In genomic region chr1:158361964-158362291, GRCm38 (mm10) we compare ENCODE assay signal across 8 mouse cellular contexts. TPM values are rescaled to one million over a fixed set of nuclear protein-coding genes. Genes with fewer than 3 reads are reported as not detected.
A peak's percentile ranks its signal among the peaks of the same experiment; 100 is the strongest.
DNase-seq lines count a peak whose midpoint lies in the region; ATAC-seq and TF ChIP-seq lines count a peak whose summit lies in the region.

Gene Astn1 (plus strand): TSS chr1:158362273.

- no peaks in the 10 kb centered on the region for H3K27me3 ChIP-seq in cerebellum, adult 2 months (ENCODE audit: control insufficient read depth, insufficient read depth, low read length)
- peaks cover 29% of the 10 kb centered on the region for H3K27me3 ChIP-seq in lung, embryonic 15.5 days
- H3K27me3 ChIP-seq in stomach, embryonic 15.5 days (replicated peaks): peaks cover 19% of the 10 kb centered on the region; the same call in 1 of the 2 replicates

- H3K9ac ChIP-seq in lung, embryonic 15.5 days: no peak within 1 kb of the TSS
- H3K9ac ChIP-seq in stomach, embryonic 15.5 days: no peak within 1 kb of the TSS

- DNase-seq in cerebellum, adult 2 months: no peak
- DNase-seq in cerebellum, postnatal 10 days: no peak
- DNase-seq in lung, adult 18-20 months: no peak
- DNase-seq in left cerebral cortex, postnatal 36 days (ENCODE audit: low spot score in 2 of 2): no peak
- DNase-seq in Muller cell, postnatal 12 days (ENCODE audit: inconsistent ontology term): no peak
- DNase-seq in natural killer cell, adult 2 months (ENCODE audit: low spot score in 2 of 2): no peak

- no peak for TF ChIP-seq CTCF in cerebellum, adult 2 months (IDR thresholded peaks at IDR 0.05; ENCODE audit: borderline replicate concordance, insufficient read depth, low read depth, low read length)

- H3K27ac ChIP-seq in cerebellum, adult 2 months (ENCODE audit: insufficient read depth, low read length): peak within 1 kb of the TSS; percentile 72
- H3K27ac ChIP-seq in lung, embryonic 15.5 days: no peak within 1 kb of the TSS
- H3K27ac ChIP-seq in stomach, embryonic 15.5 days: no peak within 1 kb of the TSS

- H3K4me3 ChIP-seq in cerebellum, adult 2 months (replicated peaks; ENCODE audit: insufficient read depth, low read depth, low read length): peak within 1 kb of the TSS; percentile 85
- H3K4me3 ChIP-seq in lung, embryonic 15.5 days: peak within 1 kb of the TSS; percentile 25
- H3K4me3 ChIP-seq in stomach, embryonic 15.5 days (replicated peaks): peak within 1 kb of the TSS; percentile 36

- no peak for TF ChIP-seq POLR2A in cerebellum, adult 2 months (IDR thresholded peaks at IDR 0.05; ENCODE audit: borderline replicate concordance, insufficient read depth, low read length)

- ATAC-seq in lung, embryonic 15.5 days (ENCODE audit: borderline replicate concordance, extremely low read depth, low FRiP score, low TSS enrichment): no peak
- no peak for ATAC-seq in stomach, embryonic 15.5 days (ENCODE audit: insufficient read depth, low FRiP score, low read depth)

- 0% methylated on average over 2 of the region's 2 CpGs for WGBS in cerebellum, adult 2 months
- WGBS in lung, embryonic 15.5 days: 0% methylated on average over 2 of the region's 2 CpGs
- 3% methylated on average over 2 of the region's 2 CpGs for WGBS in stomach, embryonic 15.5 days

- no peaks in the 10 kb centered on the region for H3K36me3 ChIP-seq in lung, embryonic 15.5 days
- H3K36me3 ChIP-seq in stomach, embryonic 15.5 days: no peaks in the 10 kb centered on the region

- peaks cover 7% of the 10 kb centered on the region for H3K4me1 ChIP-seq in cerebellum, adult 2 months (ENCODE audit: control insufficient read depth, insufficient read depth, low read length)
- 0 out of 2 replicates have a peak, but pooled peaks cover 6% of the 10 kb centered on the region for H3K4me1 ChIP-seq in lung, embryonic 15.5 days
- no peaks in the 10 kb centered on the region for H3K4me1 ChIP-seq in stomach, embryonic 15.5 days

- peak within 1 kb of the TSS; percentile 56 for H3K4me2 ChIP-seq in lung, embryonic 15.5 days
- H3K4me2 ChIP-seq in stomach, embryonic 15.5 days: peak within 1 kb of the TSS; percentile 53

- intact Hi-C loops in left cerebral cortex, postnatal 36 days (cut with DNase I): no loop called here

- H3K9me3 ChIP-seq in lung, embryonic 15.5 days: no peaks in the 10 kb centered on the region
- no peaks in the 10 kb centered on the region for H3K9me3 ChIP-seq in stomach, embryonic 15.5 days

RNA-seq across cellular contexts. Expression of gene Astn1, which starts in this region (rescaled TPM):
- 31.2 and 32.2 TPM in 2 replicates for polyA plus RNA-seq in cerebellum, adult 2 months (2012; rRNA removed)
- 0.25 and 0.90 TPM in 2 replicates for polyA plus RNA-seq in lung, embryonic 15.5 days (2015; fragmentation: Nextera tagmentation; extraction: Ambion mirVana)
- total RNA-seq in left cerebral cortex, postnatal 36 days (2021): 100 to 1,000 TPM; 181 to 192 TPM
- 1.1 and 1.4 TPM in 2 replicates for polyA plus RNA-seq in stomach, embryonic 15.5 days (2015; fragmentation: Nextera tagmentation; extraction: Ambion mirVana)

Comparison
In these comparisons a context has a peak if more than half of its experiments do, and no peak if none do; other contexts are left out.
1. RNA of gene Astn1 (polyA plus RNA-seq): 31.2 to 32.2 TPM in cerebellum, adult 2 months; 1.1 to 1.4 TPM in stomach, embryonic 15.5 days and 0.25 to 0.90 TPM in lung, embryonic 15.5 days; every median in the first group is over 10 times any median in the second.
2. H3K4me3 ChIP-seq: peak in every context shown above with its lines; median percentile 85 in cerebellum, adult 2 months; 36 in stomach, embryonic 15.5 days; 25 in lung, embryonic 15.5 days.